Mouse (Mus musculus) spleen, adult 2 months (tissue): ENCODE results near the gene Gm20388.

Experiments
- CTCF ChIP-seq: fragments of 200-500 bp; IDR thresholded peaks from 2 replicates; pipeline ENCODE4 v1.5.1; 2011; ENCODE audit warnings: mild to moderate bottlenecking, inconsistent platforms; ENCODE audit not compliant: insufficient read depth, insufficient read length, insufficient replicate concordance; ENCODE audit errors: extremely low read depth
- POLR2A ChIP-seq: fragments of 200-500 bp; IDR thresholded peaks from 2 replicates; pipeline ENCODE4 v1.6.1; 2011; ENCODE audit warnings: low read depth, low read length, inconsistent platforms

DNA sequence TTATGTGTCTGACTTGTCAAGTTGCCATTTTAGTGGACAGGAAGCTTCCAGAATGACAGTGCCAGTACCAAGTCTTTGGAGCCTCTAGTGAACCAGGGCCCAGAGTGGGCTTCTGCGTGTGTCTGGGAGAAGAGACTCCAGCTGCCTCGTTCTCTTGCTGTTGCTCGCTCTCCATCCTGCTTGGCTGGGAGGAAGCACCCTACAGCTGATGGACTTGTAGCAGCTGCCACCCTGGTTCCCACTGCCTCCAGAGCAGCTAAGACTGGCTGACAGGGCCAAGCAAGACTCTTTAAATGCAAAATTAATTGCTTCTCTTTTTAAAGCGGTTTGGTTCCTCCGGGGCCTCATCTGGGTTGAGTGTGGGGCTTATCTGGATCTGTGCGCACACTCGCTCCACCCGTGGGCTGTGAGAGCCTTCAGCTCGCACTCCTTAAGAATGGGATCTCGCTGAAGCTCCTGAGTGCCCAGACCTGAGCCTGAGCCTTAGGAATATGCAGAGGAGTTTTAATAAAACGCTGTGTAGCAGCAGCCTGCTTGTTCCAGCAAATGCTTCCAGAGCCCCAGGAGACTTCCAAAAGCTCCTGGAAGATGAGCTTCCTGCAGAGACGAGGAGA lies 4410.7 kb downstream of the Gm20388 start:
- no peak for TF ChIP-seq CTCF
- no peak for TF ChIP-seq POLR2A
